Mouse (Mus musculus) kidney, adult 2 months (tissue): ENCODE results near the gene Nfatc2.

Source experiments
- CTCF ChIP-seq: fragments of 200-500 bp; conservative IDR thresholded peaks from 2 replicates; pipeline ENCODE4 v1.5.1; 2011; ENCODE audit warnings: low read depth, mild to moderate bottlenecking, control low read depth, low read length, moderate library complexity, mixed read lengths; ENCODE audit not compliant: insufficient read depth, insufficient read length
- POLR2A ChIP-seq: fragments of 200-500 bp; IDR thresholded peaks from one replicate; pipeline ENCODE4 v1.6.1; 2011; ENCODE audit warnings: low read depth, low read length, control low read depth

- TF ChIP-seq CTCF, result no peak
- no peak for TF ChIP-seq POLR2A
Observed at GRCm38 (mm10) chr2:168573866-168574265, 27.6 kb downstream of the Nfatc2 start.
